Mouse (Mus musculus) myocyte (in vitro differentiated cells): Measurements from ENCODE around the gene Prkd1.

ENCODE experiments used
- CEBPB ChIP-seq: IDR thresholded peaks from 2 replicates; pipeline ENCODE4 v1.6.1; 2011; ENCODE audit warnings: mild to moderate bottlenecking, moderate library complexity; ENCODE audit not compliant: poor library complexity, insufficient read depth, severe bottlenecking
- MYOD1 ChIP-seq, 3 experiments: IDR thresholded peaks; one replicate each; pipeline ENCODE4 v1.6.1; 2011; ENCODE audit warnings: control low read depth in 2 of 3, low read depth in 2 of 3, mild to moderate bottlenecking in 2 of 3, moderate library complexity in 1 of 3; ENCODE audit not compliant: insufficient read length in 2 of 3, control insufficient read depth in 1 of 3
- MYOG ChIP-seq, 3 experiments: IDR thresholded peaks; one replicate each; pipeline ENCODE4 v1.6.1; 2011; ENCODE audit warnings: control low read depth in 2 of 3, low read depth in 2 of 3, mild to moderate bottlenecking in 2 of 3; ENCODE audit not compliant: insufficient read length in 2 of 3, control insufficient read depth in 1 of 3, insufficient read depth in 1 of 3
- POLR2A ChIP-seq: IDR thresholded peaks from one replicate; pipeline ENCODE4 v1.6.1; 2011; ENCODE audit warnings: low read depth, mild to moderate bottlenecking, control low read depth, moderate library complexity; ENCODE audit not compliant: insufficient read length
- POLR2AphosphoS2 ChIP-seq: IDR thresholded peaks from one replicate; pipeline ENCODE4 v1.6.1; 2011; ENCODE audit warnings: low read depth, control low read depth; ENCODE audit not compliant: insufficient read length
- TCF12 ChIP-seq: IDR thresholded peaks from one replicate; pipeline ENCODE4 v1.6.1; 2011; ENCODE audit warnings: mild to moderate bottlenecking, control low read depth; ENCODE audit not compliant: poor library complexity, insufficient read depth, severe bottlenecking
- TCF3 ChIP-seq: IDR thresholded peaks from one replicate; pipeline ENCODE4 v1.6.1; 2011; ENCODE audit warnings: low read depth, control low read depth; ENCODE audit not compliant: insufficient read length
- USF1 ChIP-seq: IDR thresholded peaks from one replicate; pipeline ENCODE4 v1.6.1; 2011; ENCODE audit warnings: low read depth, mild to moderate bottlenecking, control low read depth, moderate library complexity

GRCm38 (mm10) chr12:50648671-50649541, at the start of gene Prkd1:
- TF ChIP-seq POLR2AphosphoS2 (no peak), POLR2A (no peak), USF1 (no peak), TCF12 (no peak), TCF3 (no peak), CEBPB (no peak), MYOG (IDR thresholded peaks at IDR 0.05; ENCODE audit: control insufficient read depth in 1 of 3, insufficient read depth in 1 of 3, insufficient read length in 2 of 3, low read depth in 2 of 3) (no peak), MYOD1 (IDR thresholded peaks at IDR 0.05; ENCODE audit: control insufficient read depth in 1 of 3, insufficient read length in 2 of 3, low read depth in 2 of 3) (no peak)
